8 mouse cellular contexts compared by ENCODE assay signal in genomic region chr11:53486822-53487594, GRCm38 (mm10). TPM values are rescaled to one million over a fixed set of nuclear protein-coding genes. Genes with fewer than 3 reads are reported as not detected.
DNase-seq lines count a peak whose midpoint lies in the region; ATAC-seq and TF ChIP-seq lines count a peak whose summit lies in the region.

No protein-coding gene starts in this region.

- no peak overlapping the region for H3K27ac ChIP-seq in embryonic facial prominence, embryonic 15.5 days (replicated peaks)
- H3K27ac ChIP-seq in lung, postnatal 0 days (ENCODE audit: low read length): no peak overlapping the region

- H3K4me3 ChIP-seq in embryonic facial prominence, embryonic 15.5 days (replicated peaks): peak overlapping the region; percentile 21
- H3K4me3 ChIP-seq in lung, postnatal 0 days (ENCODE audit: low read depth, low read length): no peak overlapping the region

- H3K9me3 ChIP-seq in embryonic facial prominence, embryonic 15.5 days (replicated peaks): no peaks in the 10 kb centered on the region
- no peaks in the 10 kb centered on the region for H3K9me3 ChIP-seq in lung, postnatal 0 days (ENCODE audit: low read length)

- no peak for TF ChIP-seq CTCF in lung, postnatal 0 days (IDR thresholded peaks at IDR 0.05)

- H3K27me3 ChIP-seq in embryonic facial prominence, embryonic 15.5 days: peaks cover 7% of the 10 kb centered on the region
- no peaks in the 10 kb centered on the region; the same call in 1 of the 2 replicates for H3K27me3 ChIP-seq in lung, postnatal 0 days (replicated peaks; ENCODE audit: insufficient read depth, low read length)

- H3K36me3 ChIP-seq in embryonic facial prominence, embryonic 15.5 days: no peaks in the 10 kb centered on the region
- no peaks in the 10 kb centered on the region for H3K36me3 ChIP-seq in lung, postnatal 0 days (ENCODE audit: insufficient read depth, low read length)

- H3K9ac ChIP-seq in embryonic facial prominence, embryonic 15.5 days: no peak overlapping the region
- H3K9ac ChIP-seq in lung, postnatal 0 days (replicated peaks; ENCODE audit: low read depth): no peak overlapping the region

- H3K4me2 ChIP-seq in embryonic facial prominence, embryonic 15.5 days (replicated peaks): peak overlapping the region; percentile 45
- H3K4me2 ChIP-seq in lung, postnatal 0 days (replicated peaks; ENCODE audit: low read depth, low read length): peak overlapping the region; percentile 28; the same call in 1 of the 2 replicates

- H3K4me1 ChIP-seq in embryonic facial prominence, embryonic 15.5 days: peaks cover 8% of the 10 kb centered on the region
- H3K4me1 ChIP-seq in lung, postnatal 0 days (ENCODE audit: insufficient read depth, low read depth, low read length): 0 out of 2 replicates have a peak, but pooled peaks cover 5% of the 10 kb centered on the region

- ATAC-seq in embryonic facial prominence, embryonic 15.5 days (ENCODE audit: insufficient number of reproducible peaks, low FRiP score, low TSS enrichment, low read depth): peak; percentile 35; the same call in 1 of the 2 replicates
- peak; percentile 79 for ATAC-seq in lung, postnatal 0 days

- TF ChIP-seq EP300 in lung, postnatal 0 days (IDR thresholded peaks at IDR 0.05): no peak

- peak; percentile 47 to 60 for DNase-seq in adrenal gland, adult (ENCODE audit: inconsistent age in 2 of 2, low spot score in 1 of 2)
- no peak for DNase-seq in adrenal gland, postnatal 4 days (ENCODE audit: low spot score in 2 of 2)
- DNase-seq in ES-CJ7 (ENCODE audit: low read depth, low spot score): peak; percentile 27
- DNase-seq in kidney, adult 8-10 months: peak; percentile 51 to 53
- DNase-seq in lung, postnatal 0 days (ENCODE audit: low spot score): peak; percentile 68
- DNase-seq in urinary bladder, postnatal 36 days (ENCODE audit: low spot score in 2 of 2): peak; percentile 54 to 75
- no peak for DNase-seq in right cerebral cortex, postnatal 36 days (ENCODE audit: low spot score in 2 of 2)

- WGBS in embryonic facial prominence, embryonic 15.5 days: 10% methylated on average over 27 of the region's 27 CpGs
- 10% methylated on average over 27 of the region's 27 CpGs for WGBS in lung, postnatal 0 days

RNA-seq across cellular contexts. Expression of gene Sowaha, which starts 6.9 kb away (rescaled TPM):
- total RNA-seq in adrenal gland, postnatal 4 days (2021): 1 to 10 TPM; 1.7 to 2.2 TPM
- 1.1 and 1.5 TPM in 2 replicates for polyA plus RNA-seq in embryonic facial prominence, embryonic 15.5 days (2015; fragmentation: Nextera tagmentation; extraction: Ambion mirVana)
- 0.42 and 0.62 TPM in 2 replicates for polyA plus RNA-seq in lung, postnatal 0 days (2015; fragmentation: Nextera tagmentation; extraction: Ambion mirVana)

RNA-seq across cellular contexts. Expression of gene Gm9945, which starts 7.0 kb away (rescaled TPM):
- not detected for total RNA-seq in adrenal gland, postnatal 4 days (2021)
- polyA plus RNA-seq in embryonic facial prominence, embryonic 15.5 days (2015; fragmentation: Nextera tagmentation; extraction: Ambion mirVana): 0.18 TPM in 1 of 2 replicates, not detected in the other
- not detected in 2 replicates for polyA plus RNA-seq in lung, postnatal 0 days (2015; fragmentation: Nextera tagmentation; extraction: Ambion mirVana)

RNA-seq across cellular contexts. Expression of gene Gm9837, which starts 16.7 kb away (rescaled TPM):
- not detected for total RNA-seq in adrenal gland, postnatal 4 days (2021)
- polyA plus RNA-seq in embryonic facial prominence, embryonic 15.5 days (2015; fragmentation: Nextera tagmentation; extraction: Ambion mirVana): not detected in 2 replicates
- polyA plus RNA-seq in lung, postnatal 0 days (2015; fragmentation: Nextera tagmentation; extraction: Ambion mirVana): not detected in 2 replicates

RNA-seq across cellular contexts. Expression of gene Shroom1, which starts 30.0 kb away (rescaled TPM):
- 1 to 10 TPM; 4.5 to 5.8 TPM for total RNA-seq in adrenal gland, postnatal 4 days (2021)
- polyA plus RNA-seq in embryonic facial prominence, embryonic 15.5 days (2015; fragmentation: Nextera tagmentation; extraction: Ambion mirVana): 3.4 and 3.7 TPM in 2 replicates
- 0.88 and 1.0 TPM in 2 replicates for polyA plus RNA-seq in lung, postnatal 0 days (2015; fragmentation: Nextera tagmentation; extraction: Ambion mirVana)

RNA-seq across cellular contexts. Expression of gene Gm10447, which starts 30.1 kb away (rescaled TPM):
- under 1 TPM; 0.36 to 0.51 TPM for total RNA-seq in adrenal gland, postnatal 4 days (2021)
- polyA plus RNA-seq in embryonic facial prominence, embryonic 15.5 days (2015; fragmentation: Nextera tagmentation; extraction: Ambion mirVana): 0.17 and 0.28 TPM in 2 replicates
- 0.10 TPM in 1 of 2 replicates, not detected in the other for polyA plus RNA-seq in lung, postnatal 0 days (2015; fragmentation: Nextera tagmentation; extraction: Ambion mirVana)

Comparison
In these comparisons a context has a peak if more than half of its experiments do, and no peak if none do; other contexts are left out.
1. DNase-seq: peak in adrenal gland, adult (2 of 2), ES-CJ7 (single experiment), kidney, adult 8-10 months (2 of 2), lung, postnatal 0 days (single experiment) and urinary bladder, postnatal 36 days (2 of 2); none in adrenal gland, postnatal 4 days (0 of 2) and right cerebral cortex, postnatal 36 days (0 of 2).